Mouse (Mus musculus): ENCODE results near the gene Nphp1.

GRCm38 (mm10) chr2:127754113-127754512, 34.6 kb downstream of the Nphp1 start:
- no peak for TF ChIP-seq CTCF (IDR thresholded peaks at IDR 0.05)
- TF ChIP-seq EP300 (IDR thresholded peaks at IDR 0.05), result no peak
